Mouse (Mus musculus) limb, embryonic 15.5 days (tissue): Measurements from ENCODE around the gene Nup50. TPM values are rescaled to one million over a fixed set of nuclear protein-coding genes. Genes with fewer than 3 reads are reported as not detected.

Experiments
- ATAC-seq: fragments of 200-750 bp; cut with Nextera tagmentation; 2 replicates; pipeline ENCODE4 v1.8.0; 2017; ENCODE audit warnings: low read depth, moderate TSS enrichment; ENCODE audit not compliant: insufficient number of reproducible peaks, low FRiP score, low TSS enrichment
- H3K27ac ChIP-seq: fragments of 300-500 bp; sonication (generic); 2 replicates; pipeline ENCODE4 v1.5.1; 2015; ENCODE audit warnings: moderate library complexity, mild to moderate bottlenecking, inconsistent platforms
- H3K27me3 ChIP-seq: fragments of 300-500 bp; sonication (generic); 2 replicates; pipeline ENCODE4 v1.6.1; 2015; ENCODE audit warnings: inconsistent platforms
- H3K36me3 ChIP-seq: fragments of 300-500 bp; sonication (generic); 2 replicates; pipeline ENCODE4 v1.6.1; 2015; ENCODE audit warnings: inconsistent platforms
- H3K4me1 ChIP-seq: fragments of 300-500 bp; sonication (generic); 2 replicates; pipeline ENCODE4 v1.6.1; 2015; ENCODE audit warnings: inconsistent platforms
- H3K4me2 ChIP-seq: fragments of 300-500 bp; sonication (generic); 2 replicates; pipeline ENCODE4 v1.6.1; 2015; ENCODE audit warnings: mild to moderate bottlenecking, inconsistent platforms
- H3K4me3 ChIP-seq: fragments of 300-500 bp; sonication (generic); 2 replicates; pipeline ENCODE4 v1.5.1; 2015; ENCODE audit warnings: mild to moderate bottlenecking, inconsistent platforms
- H3K9ac ChIP-seq: fragments of 300-500 bp; sonication (generic); 2 replicates; pipeline ENCODE4 v1.6.1; 2015; ENCODE audit warnings: inconsistent platforms
- H3K9me3 ChIP-seq: fragments of 300-500 bp; sonication (generic); 2 replicates; pipeline ENCODE4 v1.6.1; 2016; ENCODE audit warnings: inconsistent platforms
- WGBS: fragments of 180-500 bp; shearing (Covaris S2); methylation state at CpG from one replicate; pipeline ENCODE4 v1.1.7; 2015; 5-methylcytosine and 5-hydroxymethylcytosine counted together
- polyA plus RNA-seq: library from polyadenylated mRNA; unstranded; fragments of >200 nt; fragmentation: Nextera tagmentation; extraction: Ambion mirVana; gene quantifications from 2 replicates; pipeline ENCODE4 v1.2.1, GENCODE M21; 2015

The Nup50 gene
- polyA plus RNA-seq, 1 experiment from 2014 or later: 29.2 TPM

DNA sequence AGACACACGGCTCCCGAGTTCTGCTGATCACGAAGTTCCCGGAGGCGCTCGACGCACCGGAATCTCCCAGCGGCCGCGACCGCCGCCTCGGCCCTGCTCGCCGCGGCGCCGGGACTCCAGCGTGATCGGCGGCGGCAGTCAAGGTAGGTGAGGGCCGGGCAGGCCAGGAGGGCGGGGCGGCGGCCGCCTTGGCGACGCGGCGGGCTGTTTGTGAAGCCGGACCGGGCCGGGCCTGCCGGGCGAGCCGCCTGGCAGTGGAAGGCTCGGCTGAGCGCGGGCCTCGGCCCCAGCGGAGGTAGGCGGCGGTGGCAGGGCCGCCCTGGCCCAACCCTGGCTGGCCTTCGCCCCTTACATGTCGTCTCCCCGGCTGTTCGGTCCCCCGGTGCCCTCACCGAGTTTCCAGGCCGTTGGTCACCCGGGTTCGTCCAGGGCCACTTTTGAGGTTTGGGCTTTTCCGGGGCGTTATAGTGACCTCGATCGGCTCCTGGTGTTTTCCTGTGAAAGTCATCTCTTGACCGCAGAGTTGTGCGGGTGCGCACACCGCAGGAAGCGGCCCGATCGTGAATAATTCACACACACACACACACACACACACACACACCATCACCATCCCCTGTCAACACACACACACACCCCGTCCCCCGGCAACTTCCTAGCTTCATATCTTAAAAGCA, 434 bp downstream of the Nup50 start:
- Histone ChIP-seq H3K4me2 (peak overlapping the region; percentile 63), H3K36me3 (peaks cover 13% of the 10 kb centered on the region), H3K27me3 (no peaks in the 10 kb centered on the region), H3K4me3 (peak overlapping the region; percentile 98), H3K27ac (peak overlapping the region; percentile 96), H3K9ac (peak overlapping the region; percentile 96), H3K9me3 (no peaks in the 10 kb centered on the region), H3K4me1 (peaks cover 19% of the 10 kb centered on the region)
- peak; percentile 78 for ATAC-seq
- WGBS: under 1% methylated on average over 68 of the region's 68 CpGs

- H3K27ac ChIP-seq: no peak overlapping the region
- 9% methylated on average over 9 of the region's 9 CpGs for WGBS
Observed at GRCm38 (mm10) chr15:84924781-84925315, 1.6 kb downstream of the Nup50 start.

GRCm38 (mm10) chr15:84925495-84926018, 2.3 kb downstream of the Nup50 start:
- Histone ChIP-seq H3K4me2 (peak overlapping the region; percentile 63; the same call in 1 of the 2 replicates), H3K4me3 (no peak overlapping the region), H3K9ac (no peak overlapping the region), H3K9me3 (no peaks in the 10 kb centered on the region), H3K27me3 (no peaks in the 10 kb centered on the region), H3K4me1 (peaks cover 19% of the 10 kb centered on the region), H3K27ac (no peak overlapping the region), H3K36me3 (peaks cover 33% of the 10 kb centered on the region)
- WGBS: 75% methylated on average over 1 of the region's 1 CpGs
- ATAC-seq: no peak

More at GRCm38 (mm10) chr15:84924781-84925315, 1.6 kb downstream of the Nup50 start:
- Histone ChIP-seq H3K36me3 (peaks cover 25% of the 10 kb centered on the region), H3K4me3 (peak overlapping the region; percentile 98), H3K4me1 (peaks cover 19% of the 10 kb centered on the region), H3K27me3 (no peaks in the 10 kb centered on the region), H3K4me2 (peak overlapping the region; percentile 63), H3K9ac (no peak overlapping the region), H3K9me3 (no peaks in the 10 kb centered on the region)
- ATAC-seq: no peak

GRCm38 (mm10) chr15:84932351-84932750, 9.1 kb downstream of the Nup50 start:
- WGBS: 54% methylated on average over 5 of the region's 5 CpGs
- ATAC-seq: no peak
- H3K27me3 ChIP-seq: no peaks in the 10 kb centered on the region
- no peak overlapping the region for H3K9ac ChIP-seq
- H3K36me3 ChIP-seq: peaks cover 97% of the 10 kb centered on the region
- no peak overlapping the region for H3K27ac ChIP-seq
- no peak overlapping the region for H3K4me3 ChIP-seq
- H3K4me1 ChIP-seq: no peaks in the 10 kb centered on the region
- H3K9me3 ChIP-seq: no peaks in the 10 kb centered on the region
- H3K4me2 ChIP-seq: no peak overlapping the region

DNA sequence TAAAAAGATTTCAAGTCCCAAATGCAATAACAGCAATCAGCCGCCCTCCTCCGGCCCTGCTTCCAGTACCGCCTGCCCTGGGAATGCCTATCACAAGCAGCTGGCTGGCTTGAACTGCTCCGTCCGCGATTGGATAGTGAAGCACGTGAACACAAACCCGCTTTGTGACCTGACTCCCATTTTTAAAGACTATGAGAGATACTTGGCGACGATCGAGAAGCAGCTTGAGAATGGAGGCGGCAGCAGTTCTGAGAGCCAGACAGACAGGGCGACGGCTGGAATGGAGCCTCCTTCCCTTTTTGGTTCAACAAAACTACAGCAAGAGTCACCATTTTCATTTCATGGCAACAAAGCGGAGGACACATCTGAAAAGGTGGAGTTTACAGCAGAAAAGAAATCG, 11.7 kb downstream of the Nup50 start:
- H3K9me3 ChIP-seq: no peaks in the 10 kb centered on the region
- WGBS: 86% methylated on average over 16 of the region's 16 CpGs
- H3K9ac ChIP-seq: no peak overlapping the region
- no peaks in the 10 kb centered on the region for H3K4me1 ChIP-seq
- peaks cover 98% of the 10 kb centered on the region for H3K36me3 ChIP-seq
- H3K27me3 ChIP-seq: no peaks in the 10 kb centered on the region
- H3K4me3 ChIP-seq: no peak overlapping the region
- no peak overlapping the region for H3K4me2 ChIP-seq
- no peak overlapping the region for H3K27ac ChIP-seq
- no peak for ATAC-seq

- Histone ChIP-seq H3K4me1 (no peaks in the 10 kb centered on the region), H3K9ac (no peak overlapping the region), H3K27ac (no peak overlapping the region), H3K27me3 (no peaks in the 10 kb centered on the region), H3K4me3 (no peak overlapping the region), H3K9me3 (no peaks in the 10 kb centered on the region), H3K4me2 (no peak overlapping the region), H3K36me3 (peaks cover 77% of the 10 kb centered on the region)
- WGBS: 77% methylated on average over 12 of the region's 12 CpGs
- ATAC-seq: no peak
Observed at GRCm38 (mm10) chr15:84940102-84940501, 16.9 kb downstream of the Nup50 start.

DNA sequence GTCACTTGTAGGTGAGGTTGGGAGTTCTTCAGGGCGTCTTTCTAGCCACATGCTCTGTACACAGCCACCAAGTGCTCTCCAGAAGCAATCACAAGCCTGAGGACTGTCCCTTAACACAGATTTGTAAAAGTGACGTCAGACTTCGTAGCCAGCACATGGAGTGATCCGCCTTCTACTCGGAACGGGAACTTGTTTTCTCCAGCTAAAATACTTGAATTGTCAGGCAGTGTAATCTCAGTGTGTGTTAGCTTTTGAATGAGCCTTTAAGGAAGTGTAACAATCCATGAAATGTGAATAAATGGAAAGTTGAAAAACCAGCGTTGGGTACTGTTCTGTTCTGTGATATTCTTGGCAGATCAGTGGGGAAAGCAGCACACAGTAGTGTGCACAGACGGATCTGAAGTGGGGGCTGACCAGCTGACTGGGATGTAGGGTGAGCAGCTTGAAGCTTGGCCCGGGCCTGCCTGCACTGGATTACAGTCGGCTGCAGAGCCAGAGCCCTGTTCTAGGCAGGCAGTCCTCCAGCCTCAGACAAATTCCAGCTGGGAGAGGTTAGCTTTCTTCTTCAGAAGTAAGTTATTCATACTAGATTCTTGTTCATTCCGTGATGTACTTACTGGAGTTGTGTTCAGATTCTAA, 19.6 kb downstream of the Nup50 start:
- no peaks in the 10 kb centered on the region for H3K27me3 ChIP-seq
- H3K4me3 ChIP-seq: no peak overlapping the region
- 72% methylated on average over 11 of the region's 11 CpGs for WGBS
- peaks cover 59% of the 10 kb centered on the region for H3K36me3 ChIP-seq
- H3K4me1 ChIP-seq: no peaks in the 10 kb centered on the region
- 0 out of 2 replicates have a peak overlapping the region, but pooled peaks have one; percentile 17 for H3K27ac ChIP-seq
- H3K4me2 ChIP-seq: no peak overlapping the region
- no peak overlapping the region for H3K9ac ChIP-seq
- no peaks in the 10 kb centered on the region for H3K9me3 ChIP-seq
- ATAC-seq: no peak

GRCm38 (mm10) chr15:84944319-84944718, 21.1 kb downstream of the Nup50 start:
- Histone ChIP-seq H3K36me3 (peaks cover 58% of the 10 kb centered on the region), H3K4me2 (no peak overlapping the region), H3K9me3 (no peaks in the 10 kb centered on the region), H3K4me1 (no peaks in the 10 kb centered on the region), H3K27ac (peak overlapping the region; percentile 7; the same call in 1 of the 2 replicates), H3K4me3 (no peak overlapping the region), H3K9ac (no peak overlapping the region), H3K27me3 (no peaks in the 10 kb centered on the region)
- ATAC-seq: no peak
- WGBS: 75% methylated on average over 5 of the region's 5 CpGs

- no peak for ATAC-seq
- Histone ChIP-seq H3K36me3 (peaks cover 67% of the 10 kb centered on the region), H3K9me3 (no peaks in the 10 kb centered on the region), H3K4me1 (no peaks in the 10 kb centered on the region), H3K4me3 (no peak overlapping the region), H3K27me3 (no peaks in the 10 kb centered on the region), H3K9ac (no peak overlapping the region), H3K27ac (no peak overlapping the region), H3K4me2 (no peak overlapping the region)
- 88% methylated on average over 14 of the region's 14 CpGs for WGBS
Observed at GRCm38 (mm10) chr15:84948990-84949389, 25.8 kb downstream of the Nup50 start.

- no peak for ATAC-seq
- no peaks in the 10 kb centered on the region for H3K9me3 ChIP-seq
- no peaks in the 10 kb centered on the region for H3K27me3 ChIP-seq
- no peak overlapping the region for H3K4me3 ChIP-seq
- no peak overlapping the region for H3K27ac ChIP-seq
- 83% methylated on average over 4 of the region's 4 CpGs for WGBS
- no peaks in the 10 kb centered on the region for H3K4me1 ChIP-seq
- H3K4me2 ChIP-seq: no peak overlapping the region
- H3K36me3 ChIP-seq: peaks cover 76% of the 10 kb centered on the region
- no peak overlapping the region for H3K9ac ChIP-seq
Observed at GRCm38 (mm10) chr15:84950053-84950452, 26.8 kb downstream of the Nup50 start.

DNA sequence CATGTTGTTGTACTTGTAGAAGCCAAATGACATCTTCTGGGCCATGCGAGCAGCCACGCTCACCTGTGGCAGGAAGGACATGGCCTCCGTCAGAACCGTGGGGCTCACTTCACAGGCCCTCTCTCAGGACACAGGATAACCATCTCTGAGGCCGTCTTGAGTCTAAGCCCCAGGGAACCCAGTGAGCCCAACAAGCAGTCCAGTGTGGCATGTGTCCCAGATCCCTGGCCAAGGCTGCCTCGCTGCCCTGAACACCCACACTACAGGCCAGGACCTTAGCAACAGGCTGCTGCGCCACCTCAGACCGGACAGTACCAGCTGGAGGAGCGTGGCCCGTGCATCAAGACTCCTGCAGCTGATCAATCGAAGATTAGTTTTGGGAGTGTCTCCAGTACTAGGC, 30.0 kb downstream of the Nup50 start:
- Histone ChIP-seq H3K9me3 (no peaks in the 10 kb centered on the region), H3K4me1 (no peaks in the 10 kb centered on the region), H3K36me3 (peaks cover 76% of the 10 kb centered on the region), H3K27ac (no peak overlapping the region), H3K27me3 (no peaks in the 10 kb centered on the region), H3K9ac (no peak overlapping the region), H3K4me3 (no peak overlapping the region), H3K4me2 (no peak overlapping the region)
- 93% methylated on average over 11 of the region's 11 CpGs for WGBS
- ATAC-seq: no peak

DNA sequence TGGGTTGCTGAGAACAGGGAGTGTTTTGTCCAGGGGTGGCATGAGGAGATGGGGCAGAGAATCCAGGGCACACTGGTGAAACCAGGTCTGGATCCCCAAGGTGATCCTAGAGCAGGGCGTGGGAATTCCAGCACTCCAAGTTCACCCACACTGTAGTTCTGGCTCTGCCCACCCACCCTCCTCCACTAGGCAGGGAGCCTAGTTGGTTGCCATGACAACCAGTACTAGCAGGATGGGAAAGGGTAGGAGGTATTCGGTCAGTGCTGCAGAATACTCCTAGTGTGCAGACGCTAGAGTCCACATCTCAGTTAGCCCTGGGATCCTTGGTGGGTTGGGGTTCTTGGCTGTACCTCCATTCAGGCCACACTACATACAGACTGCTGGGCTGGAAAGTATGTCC, 34.6 kb downstream of the Nup50 start:
- Histone ChIP-seq H3K9ac (no peak overlapping the region), H3K9me3 (no peaks in the 10 kb centered on the region), H3K4me3 (no peak overlapping the region), H3K27ac (no peak overlapping the region), H3K4me2 (no peak overlapping the region), H3K4me1 (no peaks in the 10 kb centered on the region), H3K27me3 (no peaks in the 10 kb centered on the region), H3K36me3 (peaks cover 36% of the 10 kb centered on the region)
- no peak for ATAC-seq
- WGBS: 40% methylated on average over 3 of the region's 3 CpGs
